Mouse (Mus musculus): ENCODE measurements at regions not wholly inside any gene's neighbourhood (a gene's known extent, or its start where the extent isn't known, plus 50 kb on each side); places are given as distances from the start of the nearest gene placed in this dataset.

DNA sequence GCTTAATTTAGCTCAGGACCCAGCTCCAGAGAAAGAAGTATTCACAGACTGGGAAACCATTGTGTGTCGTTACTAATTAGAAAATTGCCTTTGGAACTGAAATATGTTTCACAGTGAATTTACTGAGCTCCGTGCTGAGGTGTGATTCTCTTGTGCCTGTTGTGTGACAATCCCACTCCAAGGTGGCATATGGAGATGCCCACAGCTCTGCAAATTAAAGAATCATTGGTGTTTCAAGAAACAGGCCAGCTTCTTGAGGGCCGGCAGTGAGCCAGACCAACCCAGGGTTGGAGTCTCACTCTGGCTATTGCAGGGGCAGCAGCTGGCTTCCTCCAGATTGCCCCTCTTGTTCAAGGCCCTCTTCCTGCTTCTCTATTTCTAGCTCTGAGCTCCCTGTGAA lies 203.9 kb upstream of the Nxpe4 start:
- ATAC-seq (ENCODE audit: low FRiP score): no peak

DNA sequence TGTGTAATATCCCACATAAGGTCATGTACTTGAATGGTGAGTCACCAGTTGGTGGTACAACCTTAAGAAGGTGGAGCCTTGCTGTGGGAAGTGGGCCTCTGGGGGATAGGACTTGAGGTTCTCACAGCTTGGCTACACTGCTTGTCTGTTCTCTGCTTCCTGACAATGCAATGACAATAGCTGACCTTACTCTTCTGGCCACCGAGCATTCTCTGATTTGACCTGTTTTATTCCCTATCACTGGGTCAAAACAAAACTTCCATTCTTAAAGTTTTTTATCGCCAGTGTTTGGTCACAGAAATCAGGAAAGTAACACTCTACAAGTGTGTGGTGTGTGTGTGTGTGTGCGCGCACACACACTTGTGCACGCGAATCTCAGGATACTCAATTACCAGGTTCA lies 203.0 kb upstream of the Nxpe4 start:
- no peak overlapping the region for H3K27ac ChIP-seq (ENCODE audit: low read depth, low read length)
- H3K4me2 ChIP-seq (replicated peaks; ENCODE audit: low read depth, low read length): no peak overlapping the region
- 86% methylated on average over 6 of the region's 6 CpGs for WGBS
- no peaks in the 10 kb centered on the region for H3K36me3 ChIP-seq (ENCODE audit: control insufficient read depth, insufficient read depth, low read length)
- no peaks in the 10 kb centered on the region for H3K4me1 ChIP-seq (replicated peaks; ENCODE audit: control insufficient read depth, insufficient read depth, low read length)
- no peak overlapping the region for H3K9ac ChIP-seq (ENCODE audit: low read depth, low read length)
- ATAC-seq (ENCODE audit: low FRiP score) (no peak), DNase-seq (ENCODE audit: low spot score) (no peak)
- H3K27me3 ChIP-seq (ENCODE audit: control insufficient read depth, insufficient read depth, low read length): no peaks in the 10 kb centered on the region
- H3K9me3 ChIP-seq (ENCODE audit: control insufficient read depth, low read length): no peaks in the 10 kb centered on the region
- H3K4me3 ChIP-seq (ENCODE audit: low read depth, low read length): no peak overlapping the region

More for the DNA sequence above, 203.9 kb upstream of the Nxpe4 start:
- Histone ChIP-seq H3K36me3 (ENCODE audit: control insufficient read depth, insufficient read depth, low read length) (no peaks in the 10 kb centered on the region), H3K4me2 (replicated peaks; ENCODE audit: low read depth, low read length) (no peak overlapping the region), H3K9ac (ENCODE audit: low read depth, low read length) (no peak overlapping the region), H3K27me3 (ENCODE audit: control insufficient read depth, insufficient read depth, low read length) (no peaks in the 10 kb centered on the region), H3K4me1 (replicated peaks; ENCODE audit: control insufficient read depth, insufficient read depth, low read length) (no peaks in the 10 kb centered on the region), H3K4me3 (ENCODE audit: low read depth, low read length) (no peak overlapping the region), H3K27ac (ENCODE audit: low read depth, low read length) (no peak overlapping the region), H3K9me3 (ENCODE audit: control insufficient read depth, low read length) (no peaks in the 10 kb centered on the region)
- WGBS: 84% methylated on average over 3 of the region's 3 CpGs
- DNase-seq (ENCODE audit: low spot score): no peak

- no peak for DNase-seq (ENCODE audit: low spot score)
- H3K4me2 ChIP-seq (replicated peaks; ENCODE audit: low read depth, low read length): no peak overlapping the region
- 76% methylated on average over 4 of the region's 4 CpGs for WGBS
- H3K9me3 ChIP-seq (ENCODE audit: control insufficient read depth, low read length): no peaks in the 10 kb centered on the region
- no peaks in the 10 kb centered on the region for H3K27me3 ChIP-seq (ENCODE audit: control insufficient read depth, insufficient read depth, low read length)
- no peak overlapping the region for H3K4me3 ChIP-seq (ENCODE audit: low read depth, low read length)
- H3K36me3 ChIP-seq (ENCODE audit: control insufficient read depth, insufficient read depth, low read length): no peaks in the 10 kb centered on the region
- no peak overlapping the region for H3K9ac ChIP-seq (ENCODE audit: low read depth, low read length)
- no peak for ATAC-seq (ENCODE audit: low FRiP score)
- no peaks in the 10 kb centered on the region for H3K4me1 ChIP-seq (replicated peaks; ENCODE audit: control insufficient read depth, insufficient read depth, low read length)
- no peak overlapping the region for H3K27ac ChIP-seq (ENCODE audit: low read depth, low read length)
These were observed 200.6 kb upstream of the Nxpe4 start for GRCm38 (mm10) chr9:47961176-47961575.

DNA sequence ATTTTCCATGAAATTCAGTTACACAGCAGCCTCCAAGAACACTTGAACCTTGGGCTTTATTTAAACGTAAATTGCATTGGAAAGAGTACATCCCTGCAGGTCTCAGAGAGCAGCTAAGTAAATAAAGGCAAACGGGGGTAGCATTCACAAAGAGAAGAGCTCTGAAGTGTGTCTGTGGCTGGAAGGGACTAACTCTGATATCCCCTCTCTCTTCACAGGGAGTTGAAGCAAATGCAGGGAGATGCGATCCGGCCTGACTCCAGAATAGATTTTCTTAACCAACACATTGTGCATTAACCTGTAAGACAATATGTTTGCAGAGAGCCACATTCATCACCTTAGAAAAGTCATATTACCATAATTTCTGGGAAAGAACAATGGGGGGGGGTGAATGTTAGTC lies 199.7 kb upstream of the Nxpe4 start:
- Histone ChIP-seq H3K27me3 (ENCODE audit: control insufficient read depth, insufficient read depth, low read length) (no peaks in the 10 kb centered on the region), H3K36me3 (ENCODE audit: control insufficient read depth, insufficient read depth, low read length) (no peaks in the 10 kb centered on the region), H3K4me3 (ENCODE audit: low read depth, low read length) (no peak overlapping the region), H3K4me1 (replicated peaks; ENCODE audit: control insufficient read depth, insufficient read depth, low read length) (no peaks in the 10 kb centered on the region), H3K9ac (ENCODE audit: low read depth, low read length) (no peak overlapping the region), H3K4me2 (replicated peaks; ENCODE audit: low read depth, low read length) (no peak overlapping the region), H3K27ac (ENCODE audit: low read depth, low read length) (no peak overlapping the region), H3K9me3 (ENCODE audit: control insufficient read depth, low read length) (no peaks in the 10 kb centered on the region)
- ATAC-seq (ENCODE audit: low FRiP score): no peak
- 64% methylated on average over 4 of the region's 4 CpGs for WGBS
- DNase-seq (ENCODE audit: low spot score): no peak

GRCm38 (mm10) chr9:47962589-47962988 lies 199.2 kb upstream of the Nxpe4 start:
- Histone ChIP-seq H3K27me3 (ENCODE audit: control insufficient read depth, insufficient read depth, low read length) (no peaks in the 10 kb centered on the region), H3K27ac (ENCODE audit: low read depth, low read length) (no peak overlapping the region), H3K4me3 (ENCODE audit: low read depth, low read length) (no peak overlapping the region), H3K4me2 (replicated peaks; ENCODE audit: low read depth, low read length) (no peak overlapping the region), H3K9me3 (ENCODE audit: control insufficient read depth, low read length) (no peaks in the 10 kb centered on the region), H3K36me3 (ENCODE audit: control insufficient read depth, insufficient read depth, low read length) (no peaks in the 10 kb centered on the region), H3K4me1 (replicated peaks; ENCODE audit: control insufficient read depth, insufficient read depth, low read length) (no peaks in the 10 kb centered on the region), H3K9ac (ENCODE audit: low read depth, low read length) (no peak overlapping the region)
- no peak for ATAC-seq (ENCODE audit: low FRiP score)
- DNase-seq (ENCODE audit: low spot score): no peak
- WGBS: 64% methylated on average over 4 of the region's 4 CpGs

- no peaks in the 10 kb centered on the region for H3K9me3 ChIP-seq (ENCODE audit: control insufficient read depth, low read length)
- no peak overlapping the region for H3K4me3 ChIP-seq (ENCODE audit: low read depth, low read length)
- ATAC-seq (ENCODE audit: low FRiP score) (no peak), DNase-seq (ENCODE audit: low spot score) (no peak)
- no peak overlapping the region for H3K4me2 ChIP-seq (replicated peaks; ENCODE audit: low read depth, low read length)
- H3K27me3 ChIP-seq (ENCODE audit: control insufficient read depth, insufficient read depth, low read length): no peaks in the 10 kb centered on the region
- WGBS: 65% methylated on average over 12 of the region's 12 CpGs
- H3K9ac ChIP-seq (ENCODE audit: low read depth, low read length): no peak overlapping the region
- peak overlapping the region; percentile 47; the same call in 1 of the 2 replicates for H3K27ac ChIP-seq (ENCODE audit: low read depth, low read length)
- H3K4me1 ChIP-seq (replicated peaks; ENCODE audit: control insufficient read depth, insufficient read depth, low read length): no peaks in the 10 kb centered on the region
- H3K36me3 ChIP-seq (ENCODE audit: control insufficient read depth, insufficient read depth, low read length): no peaks in the 10 kb centered on the region
These were observed 188.7 kb upstream of the Nxpe4 start for GRCm38 (mm10) chr9:47973130-47973529.

DNA sequence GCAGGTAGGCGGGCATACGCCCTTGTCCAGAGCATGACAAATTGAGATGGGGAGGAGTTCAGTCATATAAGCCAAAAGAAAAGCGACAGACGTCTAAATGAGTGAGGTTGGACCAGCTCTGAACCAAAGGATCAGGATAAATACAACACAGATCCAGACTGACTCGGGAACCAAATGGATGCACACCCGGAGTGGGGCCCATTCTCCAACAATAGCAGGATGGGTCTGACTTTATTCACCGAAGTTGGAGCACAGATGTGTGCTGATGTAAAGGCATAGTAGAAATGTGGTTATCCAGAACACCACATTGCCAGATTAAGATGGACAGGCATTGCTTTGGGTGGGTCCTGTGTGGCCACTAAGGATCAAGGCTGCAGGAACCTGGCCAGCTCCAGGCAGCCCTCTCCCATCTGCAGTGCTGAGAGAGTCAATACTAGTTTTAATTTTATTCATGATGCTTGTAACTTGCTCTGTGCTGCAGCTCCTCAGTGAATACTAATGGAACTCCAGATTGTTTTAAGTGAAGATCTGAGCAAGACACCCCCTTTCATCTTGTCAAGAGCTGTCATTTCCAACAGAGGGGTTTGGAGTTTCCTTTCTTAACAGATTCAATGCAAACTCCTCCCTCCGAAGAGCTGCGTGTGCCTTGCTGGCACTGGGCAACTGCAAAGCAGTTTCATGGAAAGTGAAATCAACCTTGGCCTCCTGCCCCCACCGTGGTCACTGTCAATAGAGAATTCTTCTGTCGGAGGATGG lies 176.3 kb upstream of the Nxpe4 start:
- no peaks in the 10 kb centered on the region for H3K36me3 ChIP-seq (ENCODE audit: control insufficient read depth, insufficient read depth, low read length)
- ATAC-seq (ENCODE audit: low FRiP score): peak; percentile 65
- H3K4me3 ChIP-seq (ENCODE audit: low read depth, low read length): no peak overlapping the region
- no peaks in the 10 kb centered on the region for H3K4me1 ChIP-seq (replicated peaks; ENCODE audit: control insufficient read depth, insufficient read depth, low read length)
- H3K9me3 ChIP-seq (ENCODE audit: control insufficient read depth, low read length): no peaks in the 10 kb centered on the region
- no peak overlapping the region for H3K4me2 ChIP-seq (replicated peaks; ENCODE audit: low read depth, low read length)
- no peaks in the 10 kb centered on the region for H3K27me3 ChIP-seq (ENCODE audit: control insufficient read depth, insufficient read depth, low read length)
- peak; percentile 29 for DNase-seq (ENCODE audit: low spot score)
- H3K27ac ChIP-seq (ENCODE audit: low read depth, low read length): no peak overlapping the region
- no peak overlapping the region for H3K9ac ChIP-seq (ENCODE audit: low read depth, low read length)
- 52% methylated on average over 11 of the region's 11 CpGs for WGBS

GRCm38 (mm10) chr9:47987266-47987665 lies 174.6 kb upstream of the Nxpe4 start:
- Histone ChIP-seq H3K9me3 (ENCODE audit: control insufficient read depth, low read length) (no peaks in the 10 kb centered on the region), H3K4me2 (replicated peaks; ENCODE audit: low read depth, low read length) (no peak overlapping the region), H3K27ac (ENCODE audit: low read depth, low read length) (no peak overlapping the region), H3K27me3 (ENCODE audit: control insufficient read depth, insufficient read depth, low read length) (no peaks in the 10 kb centered on the region), H3K36me3 (ENCODE audit: control insufficient read depth, insufficient read depth, low read length) (no peaks in the 10 kb centered on the region), H3K4me3 (ENCODE audit: low read depth, low read length) (no peak overlapping the region), H3K9ac (ENCODE audit: low read depth, low read length) (no peak overlapping the region), H3K4me1 (replicated peaks; ENCODE audit: control insufficient read depth, insufficient read depth, low read length) (no peaks in the 10 kb centered on the region)
- WGBS: 95% methylated on average over 4 of the region's 4 CpGs
- no peak for ATAC-seq (ENCODE audit: low FRiP score)
- DNase-seq (ENCODE audit: low spot score): no peak

DNA sequence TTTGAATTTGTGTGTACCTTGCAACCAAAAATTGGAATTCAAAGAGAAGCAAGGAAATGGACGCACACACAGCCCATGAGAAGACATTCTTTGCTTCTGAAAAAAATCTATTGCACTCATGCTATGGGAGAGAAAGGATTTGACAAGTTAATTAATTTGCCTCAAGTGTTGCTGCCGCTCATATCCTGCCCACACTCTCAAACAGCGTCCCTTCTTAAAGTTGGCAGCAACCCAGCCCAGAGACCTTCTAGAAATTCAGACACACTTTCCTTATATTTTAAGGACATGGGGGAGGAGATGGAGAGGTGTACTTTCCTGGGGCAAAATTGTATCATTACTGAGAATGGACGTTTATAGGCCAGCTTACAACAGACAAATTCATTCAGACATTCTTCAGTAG lies 167.2 kb upstream of the Nxpe4 start:
- Histone ChIP-seq H3K9me3 (ENCODE audit: control insufficient read depth, low read length) (no peaks in the 10 kb centered on the region), H3K27me3 (ENCODE audit: control insufficient read depth, insufficient read depth, low read length) (no peaks in the 10 kb centered on the region), H3K4me3 (ENCODE audit: low read depth, low read length) (no peak overlapping the region), H3K4me2 (replicated peaks; ENCODE audit: low read depth, low read length) (no peak overlapping the region), H3K36me3 (ENCODE audit: control insufficient read depth, insufficient read depth, low read length) (no peaks in the 10 kb centered on the region), H3K9ac (ENCODE audit: low read depth, low read length) (no peak overlapping the region), H3K27ac (ENCODE audit: low read depth, low read length) (no peak overlapping the region), H3K4me1 (replicated peaks; ENCODE audit: control insufficient read depth, insufficient read depth, low read length) (no peaks in the 10 kb centered on the region)
- DNase-seq (ENCODE audit: low spot score) (no peak), ATAC-seq (ENCODE audit: low FRiP score) (no peak)
- 73% methylated on average over 4 of the region's 4 CpGs for WGBS

Data from hindbrain, embryonic 11.5 days (tissue).